Mouse (Mus musculus) mature B cell (primary cell): ENCODE measurements around the gene Tuba8.

Experiments
- in situ Hi-C: fragments of 300-500 bp; cut with MboI; formaldehyde crosslinking; loops from 2 replicates; pipeline ENCODE4 v1.14.3; 2019

The Tuba8 gene

GRCm38 (mm10) chr6:121194956-121195731, 15.4 kb upstream of the Tuba8 start:
- in situ Hi-C loops, result no loop called here

- in situ Hi-C loops, result no loop called here
Observed at GRCm38 (mm10) chr6:121197807-121198365, 12.6 kb upstream of the Tuba8 start.

GRCm38 (mm10) chr6:121200458-121200857, 10.0 kb upstream of the Tuba8 start:
- in situ Hi-C loops, result no loop called here

DNA sequence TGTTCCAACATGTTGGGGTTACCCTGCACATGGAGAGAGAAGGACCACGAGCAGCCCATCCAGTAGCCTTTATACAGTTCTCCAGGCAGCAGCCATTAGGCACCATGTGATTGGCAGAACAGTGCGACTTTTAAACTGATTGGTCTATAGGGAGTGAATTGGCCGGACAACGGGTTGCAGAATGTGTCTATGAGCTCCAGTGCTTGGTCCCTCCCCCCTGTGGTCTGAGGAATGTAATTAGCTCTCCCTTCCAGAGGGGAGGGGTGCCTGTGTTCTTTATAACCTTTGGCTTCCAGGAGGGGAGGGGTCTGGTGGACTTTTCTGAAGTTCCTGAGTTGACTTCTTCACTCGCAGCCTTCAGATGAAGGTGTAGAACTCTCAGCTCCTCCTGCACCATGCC, 8.5 kb upstream of the Tuba8 start:
- in situ Hi-C loops, result no loop called here

DNA sequence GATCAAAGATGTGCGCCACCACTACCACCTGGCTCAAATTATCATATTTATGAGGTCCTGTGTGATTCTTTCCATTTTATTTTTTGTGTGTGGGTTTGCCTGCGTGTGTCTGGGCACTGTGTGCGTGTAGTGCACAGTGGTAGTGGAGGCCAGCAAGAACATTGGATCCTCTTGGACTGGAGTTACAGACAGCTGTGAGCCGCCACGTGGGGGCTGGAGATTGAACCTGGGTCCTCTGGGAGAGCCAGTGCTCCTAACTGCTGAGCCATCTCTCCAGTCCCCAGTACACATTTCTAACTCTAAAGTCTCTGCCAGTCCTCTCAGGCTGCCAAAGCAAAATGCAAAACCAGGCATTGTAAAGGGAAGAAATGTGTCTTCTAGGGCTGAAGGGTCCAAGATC, 4.0 kb upstream of the Tuba8 start:
- in situ Hi-C loops, result no loop called here

- in situ Hi-C loops, result no loop called here
Observed at GRCm38 (mm10) chr6:121209584-121209983, 912 bp upstream of the Tuba8 start.

DNA sequence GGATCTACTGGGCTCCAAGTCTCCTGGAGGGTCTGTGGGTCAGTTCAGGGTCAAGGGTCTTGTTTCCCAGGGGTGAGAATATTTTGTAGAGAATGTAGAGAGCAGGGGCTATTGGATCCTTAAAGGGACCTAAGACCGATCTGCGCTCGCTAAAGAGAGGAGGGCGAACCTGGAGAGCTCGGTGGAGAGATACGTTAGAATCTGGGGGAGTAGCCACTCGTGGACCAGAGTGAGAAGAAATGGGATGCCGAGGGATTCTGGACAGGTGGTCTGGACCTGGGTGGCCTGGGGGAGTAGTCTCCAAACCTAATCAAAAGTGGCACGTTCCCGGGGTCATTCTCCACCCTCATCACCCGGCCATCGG, 412 bp downstream of the Tuba8 start:
- in situ Hi-C loops, result no loop called here

DNA sequence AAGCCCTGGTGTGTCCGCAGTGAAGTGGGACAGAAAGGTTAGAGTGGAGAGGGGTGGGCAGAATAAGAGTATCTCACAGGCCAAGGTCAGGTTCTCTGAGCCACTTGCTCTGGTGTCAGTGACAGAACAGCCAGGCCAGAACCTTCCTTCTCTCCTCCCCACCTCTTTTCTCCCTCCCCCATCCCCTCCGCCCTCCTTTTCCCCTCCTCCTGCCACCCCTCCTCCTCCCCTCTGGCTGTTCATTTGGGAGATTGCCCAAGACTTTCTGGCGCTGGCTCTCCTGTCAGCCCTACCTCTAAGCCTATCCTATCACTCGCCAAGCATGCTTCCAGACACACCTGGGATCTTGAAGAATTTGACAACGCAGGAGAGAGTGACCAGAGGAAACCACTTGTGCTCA, 1.2 kb downstream of the Tuba8 start:
- in situ Hi-C loops, result no loop called here

GRCm38 (mm10) chr6:121212988-121213387, 2.5 kb downstream of the Tuba8 start:
- in situ Hi-C loops, result no loop called here

GRCm38 (mm10) chr6:121214221-121214620, 3.7 kb downstream of the Tuba8 start:
- in situ Hi-C loops, result no loop called here

DNA sequence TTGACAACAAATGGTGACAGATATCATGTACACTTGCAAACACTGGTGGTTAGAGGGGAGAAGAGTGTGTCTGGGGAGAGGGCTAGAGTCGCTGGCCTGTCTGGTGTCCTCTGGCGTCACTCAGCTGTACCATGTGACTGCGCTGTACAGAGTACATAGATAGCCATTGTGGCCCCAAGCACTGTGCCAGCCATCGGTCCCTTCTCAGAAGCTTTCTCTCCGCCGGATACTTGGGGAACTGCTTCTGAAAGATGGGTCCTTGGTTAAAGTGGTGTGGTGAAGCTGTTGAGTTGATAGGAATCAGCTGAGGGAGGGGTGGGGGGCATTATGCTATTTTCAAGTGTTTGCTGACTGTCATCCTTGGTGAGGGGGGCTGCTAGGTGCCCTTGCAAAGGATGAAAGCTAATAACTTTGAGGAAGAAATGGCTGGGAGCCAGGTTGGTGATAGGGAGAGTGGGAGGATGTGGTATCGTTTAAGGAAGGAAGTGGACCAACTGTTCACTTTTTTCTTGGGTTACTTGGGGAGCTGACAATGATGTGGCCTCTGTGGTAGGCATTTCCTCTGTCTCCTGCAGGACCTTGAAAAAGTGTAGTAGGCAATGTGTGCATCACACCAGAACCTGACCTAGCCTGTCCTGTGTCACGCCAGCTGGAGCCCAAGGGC, 4.3 kb downstream of the Tuba8 start:
- in situ Hi-C loops, result no loop called here

GRCm38 (mm10) chr6:121215336-121215735, 4.8 kb downstream of the Tuba8 start:
- in situ Hi-C loops, result no loop called here

DNA sequence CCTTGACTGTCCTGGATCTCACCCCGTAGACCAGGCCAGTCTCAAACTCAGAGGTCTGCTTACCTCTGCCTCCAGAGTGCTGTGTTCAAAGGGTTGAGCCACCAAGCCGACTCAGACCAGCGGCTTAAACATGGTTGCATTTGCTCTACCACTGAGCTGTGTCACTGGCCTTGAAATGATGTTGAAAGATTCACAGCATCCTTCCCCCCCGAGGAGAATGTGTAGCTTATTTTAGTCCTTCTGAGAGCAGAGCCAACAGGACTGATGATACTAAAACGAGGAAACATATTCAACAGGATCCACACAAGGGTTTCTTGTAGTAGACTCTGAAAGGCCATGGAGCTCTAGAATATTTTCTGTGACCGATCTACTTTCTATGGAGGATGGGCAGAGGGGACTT, 5.4 kb downstream of the Tuba8 start:
- in situ Hi-C loops, result no loop called here

GRCm38 (mm10) chr6:121216589-121217255, 6.2 kb downstream of the Tuba8 start:
- in situ Hi-C loops, result no loop called here

DNA sequence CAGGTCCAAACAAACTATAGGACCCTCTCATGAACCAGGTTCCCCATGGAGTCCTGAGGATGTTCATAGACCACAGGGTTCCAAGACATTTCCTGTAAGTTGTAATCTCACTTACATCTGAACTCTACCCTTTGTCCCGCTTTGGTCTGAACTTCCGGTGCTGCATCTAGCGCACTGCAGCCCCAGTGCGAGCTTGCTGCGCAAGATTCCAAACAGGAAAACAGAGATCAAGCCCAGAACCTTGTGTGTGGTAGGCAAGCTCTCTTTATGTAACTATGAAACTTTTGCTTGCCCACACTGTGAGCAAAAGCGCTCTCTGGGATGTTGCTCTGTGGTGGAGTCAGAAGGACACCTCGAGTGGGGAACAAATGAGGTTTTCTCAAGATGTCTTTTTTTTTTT, 7.5 kb downstream of the Tuba8 start:
- in situ Hi-C loops, result no loop called here

- in situ Hi-C loops, result no loop called here
Observed at GRCm38 (mm10) chr6:121219406-121219805, 8.9 kb downstream of the Tuba8 start.

DNA sequence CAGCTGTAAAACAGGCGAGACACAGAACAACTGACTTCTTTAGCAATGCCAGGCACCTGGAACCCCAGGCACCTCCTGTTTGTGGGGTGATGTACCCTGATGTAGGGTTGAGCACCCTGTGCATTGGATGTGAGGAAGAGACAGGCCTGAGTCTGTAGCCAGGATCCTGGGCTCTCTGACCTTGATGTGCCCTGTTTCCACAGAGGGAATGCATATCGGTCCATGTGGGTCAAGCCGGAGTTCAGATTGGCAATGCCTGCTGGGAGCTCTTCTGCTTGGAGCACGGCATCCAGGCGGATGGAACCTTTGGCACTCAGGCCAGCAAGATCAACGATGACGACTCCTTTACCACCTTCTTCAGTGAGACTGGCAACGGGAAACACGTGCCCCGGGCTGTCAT, 9.7 kb downstream of the Tuba8 start:
- in situ Hi-C loops, result no loop called here

DNA sequence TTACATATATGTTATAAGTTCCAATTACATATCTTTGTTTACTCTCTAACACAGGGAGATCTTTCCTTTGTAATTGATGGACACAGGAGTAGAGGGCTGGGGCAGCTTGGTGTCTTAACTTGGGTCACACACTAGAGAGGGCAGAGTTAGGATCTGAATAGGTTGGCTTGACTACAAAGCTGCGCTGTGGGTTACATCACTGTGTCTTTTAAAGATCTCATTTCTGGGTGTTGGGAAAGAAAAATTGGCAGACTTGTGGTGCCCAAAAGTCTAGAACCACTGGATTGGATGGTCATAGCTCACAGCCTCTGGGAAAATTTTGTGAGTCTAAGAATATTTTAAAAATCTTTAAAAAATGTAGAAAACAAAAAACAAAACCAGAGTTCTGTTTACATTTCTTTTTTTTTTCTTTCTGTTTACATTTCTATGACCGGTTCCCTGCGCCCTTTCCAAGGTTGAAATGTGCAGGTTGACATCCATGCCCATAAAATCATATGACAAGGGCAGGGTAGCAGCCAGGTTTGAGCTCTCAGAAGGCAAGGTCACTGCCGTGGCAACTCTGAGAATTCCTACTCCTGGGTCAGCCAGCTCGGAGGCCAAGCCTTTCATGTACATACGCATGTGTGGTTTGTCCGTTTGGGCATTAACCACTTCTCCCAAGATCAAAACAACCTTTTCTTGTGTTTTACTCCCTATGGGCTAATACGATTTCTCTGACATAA, 11.5 kb downstream of the Tuba8 start:
- in situ Hi-C loops, result no loop called here

GRCm38 (mm10) chr6:121223001-121223400, 12.5 kb downstream of the Tuba8 start:
- in situ Hi-C loops, result no loop called here

DNA sequence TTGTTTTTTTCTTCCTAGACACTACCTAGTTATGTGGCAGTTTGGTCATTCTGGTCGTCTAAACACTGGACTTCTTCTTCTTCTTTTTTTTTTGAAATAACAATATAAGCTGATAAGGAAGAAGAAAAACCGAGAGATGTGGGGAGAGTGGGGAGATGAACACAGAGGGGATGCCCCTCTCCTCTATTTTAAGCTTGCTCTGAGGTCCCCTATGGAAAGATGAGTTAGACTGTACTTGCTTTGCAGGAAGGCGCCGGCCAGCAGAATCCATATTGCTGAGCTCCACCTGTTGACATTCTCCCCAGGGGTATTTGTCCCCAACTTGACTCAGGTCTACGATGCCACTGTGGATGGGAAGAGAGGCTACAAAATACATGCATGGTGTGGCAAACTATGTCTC, 13.6 kb downstream of the Tuba8 start:
- in situ Hi-C loops, result no loop called here

GRCm38 (mm10) chr6:121224993-121225392, 14.5 kb downstream of the Tuba8 start:
- in situ Hi-C loops, result no loop called here

DNA sequence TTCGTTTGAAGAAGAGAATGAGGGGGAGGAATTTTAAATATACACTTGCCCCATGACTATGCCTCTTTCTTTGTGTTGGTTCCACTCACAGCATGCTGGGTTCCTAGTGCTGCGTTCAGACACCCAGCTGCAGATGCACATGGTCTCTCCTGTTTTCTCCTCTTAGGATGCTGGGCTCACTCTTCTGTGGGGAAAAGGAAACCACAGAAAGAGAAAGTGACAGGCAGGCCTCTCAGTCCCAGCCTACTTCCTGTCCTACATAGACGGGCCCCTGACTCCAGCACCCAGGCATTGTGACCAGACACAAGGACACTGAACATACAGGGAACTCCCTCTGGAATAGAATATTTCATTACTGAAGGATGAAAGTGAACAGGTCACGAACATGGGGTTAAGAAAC, 15.5 kb downstream of the Tuba8 start:
- in situ Hi-C loops, result no loop called here
